Mouse (Mus musculus): Measurements from ENCODE around the gene Cdon.

Gene Cdon

GRCm38 (mm10) chr9:35494937-35495336 lies 74.0 kb downstream of the Cdon start:
- no peak for DNase-seq (ENCODE audit: low spot score)

GRCm38 (mm10) chr9:35495471-35495870 lies 74.5 kb downstream of the Cdon start:
- no peak for DNase-seq (ENCODE audit: low spot score)

- DNase-seq (ENCODE audit: low spot score) = no peak
These were observed 79.0 kb downstream of the Cdon start for GRCm38 (mm10) chr9:35499946-35500345.

- DNase-seq (ENCODE audit: low spot score) = no peak
These were observed 81.6 kb downstream of the Cdon start for GRCm38 (mm10) chr9:35502361-35503000.

- no peak for DNase-seq (ENCODE audit: low spot score)
These were observed 87.3 kb downstream of the Cdon start for GRCm38 (mm10) chr9:35508234-35508633.

- DNase-seq (ENCODE audit: low spot score) = no peak
These were observed 93.0 kb downstream of the Cdon start for GRCm38 (mm10) chr9:35513900-35514299.

- no peak for DNase-seq (ENCODE audit: low spot score)
These were observed 95.3 kb downstream of the Cdon start for GRCm38 (mm10) chr9:35516182-35516581.

GRCm38 (mm10) chr9:35516711-35517110 lies 95.8 kb downstream of the Cdon start:
- no peak for DNase-seq (ENCODE audit: low spot score)

GRCm38 (mm10) chr9:35518169-35518568 lies 97.2 kb downstream of the Cdon start, which contains the start of gene Gm1113:
Gene Gm1113 (minus strand): TSS chr9:35518269.
- DNase-seq (ENCODE audit: low spot score) = no peak

- DNase-seq (ENCODE audit: low spot score) = peak; percentile 83
These were observed 99.9 kb downstream of the Cdon start for GRCm38 (mm10) chr9:35520631-35521348.

GRCm38 (mm10) chr9:35522241-35522640 lies 101.3 kb downstream of the Cdon start:
- no peak for DNase-seq (ENCODE audit: low spot score)

- DNase-seq (ENCODE audit: low spot score) = no peak
These were observed 102.0 kb downstream of the Cdon start for GRCm38 (mm10) chr9:35522821-35523515.

GRCm38 (mm10) chr9:35523541-35523940 lies 102.6 kb downstream of the Cdon start:
- no peak for DNase-seq (ENCODE audit: low spot score)

- DNase-seq (ENCODE audit: low spot score) = peak; percentile 41
These were observed 103.0 kb downstream of the Cdon start for GRCm38 (mm10) chr9:35523941-35524411.

GRCm38 (mm10) chr9:35529141-35529540 lies 108.2 kb downstream of the Cdon start:
- DNase-seq (ENCODE audit: low spot score) = no peak

- peak; percentile 16 for DNase-seq (ENCODE audit: low spot score)
These were observed 108.9 kb downstream of the Cdon start for GRCm38 (mm10) chr9:35529796-35530195.

GRCm38 (mm10) chr9:35533266-35533665 lies 112.3 kb downstream of the Cdon start:
- no peak for DNase-seq (ENCODE audit: low spot score)

GRCm38 (mm10) chr9:35535110-35535509 lies 114.2 kb downstream of the Cdon start:
- DNase-seq (ENCODE audit: low spot score) = peak; percentile 63

GRCm38 (mm10) chr9:35535876-35536275 lies 114.9 kb downstream of the Cdon start:
- DNase-seq (ENCODE audit: low spot score) = no peak

GRCm38 (mm10) chr9:35539001-35539750 lies 118.2 kb downstream of the Cdon start:
- peak; percentile 63 for DNase-seq (ENCODE audit: low spot score)

GRCm38 (mm10) chr9:35541024-35541423 lies 120.1 kb downstream of the Cdon start:
- DNase-seq (ENCODE audit: low spot score) = no peak

- DNase-seq (ENCODE audit: low spot score) = peak; percentile 57
These were observed 120.6 kb downstream of the Cdon start for GRCm38 (mm10) chr9:35541488-35541887.
